Mouse (Mus musculus): ENCODE results near the gene Sema3a. TPM values are rescaled to one million over a fixed set of nuclear protein-coding genes. Genes with fewer than 3 reads are reported as not detected.
"Not testable (repeated sequence)": the region's sequence is repeated elsewhere in the genome, so short reads cannot be mapped to it uniquely, and the experiment has no call there.

The Sema3a gene
- total RNA-seq, 2 experiments from 2014 or later = 21.0 to 31.1 TPM

DNA sequence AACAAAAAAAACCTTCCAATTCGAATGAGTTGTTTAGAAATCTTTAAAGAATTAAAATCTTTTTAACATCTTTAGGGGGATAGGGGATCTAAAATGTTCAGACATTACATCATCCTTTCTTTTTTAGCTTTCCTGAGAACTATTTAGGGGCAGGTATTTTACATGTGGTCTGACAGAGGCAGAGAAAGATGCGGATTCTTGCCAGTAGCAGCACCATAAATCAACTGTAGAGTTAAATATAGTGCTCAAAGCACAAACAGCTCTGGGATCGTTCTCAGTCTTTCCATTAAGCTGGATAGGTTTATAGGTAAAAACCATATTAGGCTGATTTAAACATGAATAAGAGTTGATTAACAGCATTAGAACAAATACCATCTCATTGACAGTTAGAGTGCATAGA, 307.4 kb downstream of the Sema3a start:
- H3K4me3 ChIP-seq = no peak overlapping the region
- TF ChIP-seq CTCF (IDR thresholded peaks at IDR 0.05) = no peak
- DNase-seq (ENCODE audit: extremely low spot score in 1 of 2, low spot score in 2 of 2) = no peak
- intact Hi-C loops (cut with DNase I) = no loop called here
- H3K27ac ChIP-seq = no peak overlapping the region

DNA sequence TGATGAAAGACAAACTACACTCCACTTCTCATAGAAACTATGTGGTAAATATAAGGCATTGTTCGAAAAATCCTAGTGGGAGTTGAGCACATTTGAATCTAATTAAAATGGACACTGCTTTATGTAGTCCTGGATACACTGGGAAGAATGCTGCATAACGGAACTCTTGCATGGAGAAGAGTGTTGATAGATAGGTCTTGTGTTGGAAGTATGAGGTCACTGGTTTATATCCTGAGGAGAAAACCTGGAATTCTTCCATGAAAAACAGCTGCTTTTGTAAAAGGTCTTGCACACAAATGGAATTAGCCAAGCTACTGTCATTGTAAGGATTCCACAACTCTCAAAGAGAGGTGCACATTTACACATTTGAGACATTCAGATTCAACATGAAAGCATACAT, 308.1 kb downstream of the Sema3a start:
- no peak overlapping the region for H3K4me3 ChIP-seq
- intact Hi-C loops (cut with DNase I) = no loop called here
- TF ChIP-seq CTCF (IDR thresholded peaks at IDR 0.05) = no peak

DNA sequence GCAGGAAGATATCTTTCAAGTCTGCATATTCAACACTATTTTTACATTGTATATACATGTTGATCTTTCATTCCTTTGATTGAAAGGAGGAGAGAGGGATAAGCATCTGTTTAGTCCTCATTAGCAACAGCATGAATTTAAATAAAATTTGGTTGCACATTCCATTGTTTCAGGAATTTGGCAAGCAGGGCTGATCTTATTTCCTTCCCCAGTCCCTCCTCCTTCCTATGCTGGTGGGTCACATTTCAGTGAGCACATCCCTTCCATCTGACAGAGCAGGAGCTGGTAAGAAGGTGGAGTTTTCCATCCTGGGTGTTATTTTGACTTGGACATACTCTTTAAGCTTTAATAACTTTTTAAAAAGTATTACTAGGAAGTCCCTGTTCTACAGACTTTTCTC, 315.9 kb downstream of the Sema3a start:
- H3K27ac ChIP-seq = no peak overlapping the region
- no peak overlapping the region for H3K4me3 ChIP-seq
- intact Hi-C loops (cut with DNase I) = no loop called here
- TF ChIP-seq CTCF (IDR thresholded peaks at IDR 0.05) = no peak
- DNase-seq (ENCODE audit: extremely low spot score in 1 of 2, low spot score in 2 of 2) = no peak

More for the DNA sequence above, 308.1 kb downstream of the Sema3a start:
- DNase-seq (ENCODE audit: extremely low spot score in 1 of 2, low spot score in 2 of 2) = no peak
- no peak overlapping the region for H3K27ac ChIP-seq

DNA sequence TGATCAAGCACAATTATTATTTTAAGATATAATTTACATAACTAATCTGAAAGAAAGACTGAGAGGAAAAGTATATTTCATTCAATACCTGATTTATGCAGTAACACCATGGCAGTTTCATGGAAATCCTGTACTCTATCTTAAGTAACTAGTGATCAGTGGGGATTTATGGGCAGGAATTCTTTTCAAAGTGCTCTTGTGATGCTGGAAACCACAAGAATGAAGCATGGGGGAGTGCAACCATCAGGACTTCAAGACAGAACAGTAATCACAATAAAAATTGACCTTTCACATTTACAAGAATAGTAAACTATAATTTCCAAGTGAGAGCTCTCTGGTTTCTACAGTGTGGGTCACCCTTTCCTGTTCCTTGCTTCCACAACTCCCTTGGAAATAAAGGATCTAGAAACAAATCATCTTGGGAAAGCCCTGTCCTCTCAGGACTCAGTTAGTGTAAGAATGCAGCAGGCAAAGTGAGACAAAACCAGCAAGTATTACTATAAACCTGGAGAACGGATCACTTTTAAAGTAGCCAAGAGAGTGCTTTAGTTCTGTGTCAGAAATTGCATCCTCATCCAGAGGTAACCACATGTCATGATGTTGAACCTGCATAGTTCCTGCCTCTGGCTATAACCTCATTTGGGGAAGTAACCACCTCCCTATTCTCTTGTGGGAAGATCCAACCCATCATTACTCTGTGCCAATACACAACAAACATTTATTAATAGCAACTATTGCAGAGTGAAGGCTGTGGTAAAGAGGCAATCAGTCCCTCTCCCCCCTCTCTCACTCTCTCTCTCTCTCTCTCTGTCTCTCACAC, 335.2 kb downstream of the Sema3a start:
- intact Hi-C loops (cut with DNase I) = loop anchor here (10.0 kb wide), 1 partner anchor 296 kb away; no protein-coding TSS in a partner anchor
- Histone ChIP-seq H3K27ac (no peak overlapping the region), H3K4me3 (no peak overlapping the region)
- DNase-seq (ENCODE audit: extremely low spot score in 1 of 2, low spot score in 2 of 2) = no peak
- TF ChIP-seq CTCF (IDR thresholded peaks at IDR 0.05) = no peak

DNA sequence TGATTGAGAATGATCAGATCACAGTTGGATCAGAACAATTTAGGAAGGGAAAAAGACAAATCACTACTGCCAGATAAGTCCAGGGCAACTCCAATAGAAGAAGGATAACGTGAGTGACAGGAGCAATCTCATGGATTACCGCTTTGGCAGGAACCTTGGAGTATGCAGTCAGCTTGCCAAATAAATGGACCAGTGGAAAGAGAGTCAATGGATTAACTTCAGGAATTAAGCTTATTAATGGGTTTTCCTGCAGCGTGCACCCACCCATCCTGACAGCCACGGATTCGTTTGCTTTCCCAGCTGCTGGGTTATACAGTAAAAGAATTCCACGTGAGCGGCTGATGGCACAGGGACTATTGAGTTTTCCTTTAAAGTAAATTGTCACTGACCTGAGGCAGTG, 343.6 kb downstream of the Sema3a start:
- intact Hi-C loops (cut with DNase I) = loop anchor here (10.0 kb wide), 1 partner anchor 304 kb away; no protein-coding TSS in a partner anchor

DNA sequence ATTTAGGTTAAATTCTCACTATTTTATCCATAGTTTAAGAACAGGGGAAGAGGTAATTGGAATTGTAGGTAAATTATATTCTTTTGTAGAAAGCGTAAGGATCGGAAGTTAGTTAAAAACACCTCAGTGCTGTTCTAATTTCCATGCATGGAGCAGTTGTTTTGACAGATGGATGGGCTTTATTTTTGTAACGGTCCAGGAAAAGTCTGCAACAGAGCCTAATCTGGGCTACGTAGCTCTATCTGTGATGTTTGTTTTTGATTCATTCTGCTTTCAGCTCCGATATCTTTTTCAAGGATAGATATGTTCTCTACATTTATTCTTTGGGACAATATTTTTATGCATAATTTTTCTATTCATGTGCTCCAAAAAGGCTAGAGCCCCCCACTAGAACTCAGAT, 344.2 kb downstream of the Sema3a start:
- intact Hi-C loops (cut with DNase I) = loop anchor here (10.0 kb wide), 1 partner anchor 305 kb away; no protein-coding TSS in a partner anchor
- Histone ChIP-seq H3K27ac (peak overlapping the region; percentile 12; the same call in 1 of the 2 replicates), H3K4me3 (peak overlapping the region; percentile 0; the same call in 1 of the 2 replicates)
- no peak for TF ChIP-seq CTCF (IDR thresholded peaks at IDR 0.05)
- no peak for DNase-seq (ENCODE audit: extremely low spot score in 1 of 2, low spot score in 2 of 2)

More for the DNA sequence above, 343.6 kb downstream of the Sema3a start:
- Histone ChIP-seq H3K4me3 (peak overlapping the region; percentile 0; the same call in 1 of the 2 replicates), H3K27ac (peak overlapping the region; percentile 12; the same call in 1 of the 2 replicates)
- no peak for TF ChIP-seq CTCF (IDR thresholded peaks at IDR 0.05)
- DNase-seq (ENCODE audit: extremely low spot score in 1 of 2, low spot score in 2 of 2) = no peak

DNA sequence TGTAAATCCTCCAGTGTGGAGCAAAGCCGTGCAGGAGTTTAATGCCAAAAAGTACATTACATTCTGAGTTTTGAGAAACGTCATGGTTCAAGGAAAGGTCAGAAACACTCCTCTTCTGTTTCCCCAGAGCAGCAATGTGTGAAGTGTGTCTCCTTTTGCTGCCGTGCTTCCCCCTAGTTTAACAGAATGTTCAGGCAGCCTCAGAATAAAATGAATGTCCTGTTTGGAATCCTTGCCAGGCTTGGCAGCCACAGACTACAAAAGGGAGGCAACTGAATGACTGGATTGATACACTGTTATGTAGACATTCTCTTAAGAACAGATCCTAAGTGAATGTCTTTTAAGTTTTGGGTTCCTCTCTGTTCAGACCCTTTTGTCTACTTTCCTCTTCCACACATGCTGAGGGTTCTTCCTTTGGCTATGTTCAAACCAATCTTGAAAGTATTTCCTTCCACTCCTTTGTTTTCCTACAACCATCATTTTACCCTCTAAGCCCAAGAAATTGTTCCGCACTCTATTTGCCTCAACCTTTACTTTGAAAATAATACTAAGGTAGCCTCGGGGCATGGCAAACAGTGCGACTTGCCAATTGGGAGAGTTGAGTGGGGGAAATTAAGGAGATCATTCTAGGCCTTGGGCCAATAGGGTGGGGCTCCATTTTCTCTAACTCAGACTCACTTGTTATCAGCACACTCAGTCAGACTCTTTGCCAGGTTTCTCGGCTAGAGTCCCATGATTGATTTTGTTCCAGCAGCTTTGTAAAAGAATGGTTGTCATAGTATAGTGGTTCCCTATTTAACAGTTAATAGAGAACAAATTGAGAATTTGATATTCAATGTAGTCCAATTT, 345.1 kb downstream of the Sema3a start:
- intact Hi-C loops (cut with DNase I) = no loop called here
- peak in 1 of 2 experiments; percentile 20 for DNase-seq (ENCODE audit: extremely low spot score in 1 of 2, low spot score in 2 of 2)
- Histone ChIP-seq H3K27ac (no peak overlapping the region), H3K4me3 (no peak overlapping the region)
- TF ChIP-seq CTCF (IDR thresholded peaks at IDR 0.05) = no peak

DNA sequence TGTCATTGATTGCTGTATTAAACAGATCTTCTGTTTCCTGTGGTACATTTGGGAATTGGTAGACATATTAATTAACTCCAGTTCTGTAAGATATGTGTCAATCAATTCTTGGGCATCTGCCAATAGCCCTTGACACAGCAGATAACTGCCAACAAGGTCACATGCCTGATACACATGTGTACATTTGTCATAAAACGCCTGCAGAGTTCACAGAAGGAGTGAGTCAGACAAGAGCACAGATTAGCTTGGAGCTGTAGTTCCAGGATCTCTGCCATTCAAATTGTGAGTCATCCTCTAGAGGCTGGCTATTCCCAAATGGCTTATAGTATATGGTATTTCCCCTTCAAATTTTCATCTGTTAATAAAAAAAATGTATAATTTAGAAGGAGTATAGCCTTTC, 352.4 kb downstream of the Sema3a start:
- TF ChIP-seq CTCF (IDR thresholded peaks at IDR 0.05) = no peak

DNA sequence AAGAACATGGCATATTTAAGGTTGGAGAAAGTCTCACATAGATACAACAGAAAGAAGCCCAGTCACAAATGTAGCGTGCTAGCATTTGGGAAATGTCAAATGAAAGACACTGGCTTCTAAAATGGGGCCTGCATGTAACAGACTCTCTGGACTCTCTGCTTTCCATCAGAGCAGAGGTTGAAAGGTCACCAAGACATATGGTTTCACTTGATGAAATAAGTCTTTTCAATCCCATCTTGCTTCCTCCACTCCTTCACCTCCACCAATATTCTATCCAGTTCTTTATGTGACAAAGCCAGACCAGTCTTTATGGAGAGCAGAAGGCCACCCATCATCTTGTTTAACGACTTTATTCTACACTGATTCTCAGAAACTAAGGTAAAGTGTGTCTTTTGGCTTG, 363.5 kb downstream of the Sema3a start:
- H3K4me3 ChIP-seq = no peak overlapping the region
- no peak for DNase-seq (ENCODE audit: extremely low spot score in 1 of 2, low spot score in 2 of 2)
- intact Hi-C loops (cut with DNase I) = no loop called here
- TF ChIP-seq CTCF (IDR thresholded peaks at IDR 0.05) = no peak
- no peak overlapping the region for H3K27ac ChIP-seq

More for the DNA sequence above, 352.4 kb downstream of the Sema3a start:
- no peak overlapping the region for H3K27ac ChIP-seq
- no peak for DNase-seq (ENCODE audit: extremely low spot score in 1 of 2, low spot score in 2 of 2)
- intact Hi-C loops (cut with DNase I) = no loop called here
- no peak overlapping the region for H3K4me3 ChIP-seq

DNA sequence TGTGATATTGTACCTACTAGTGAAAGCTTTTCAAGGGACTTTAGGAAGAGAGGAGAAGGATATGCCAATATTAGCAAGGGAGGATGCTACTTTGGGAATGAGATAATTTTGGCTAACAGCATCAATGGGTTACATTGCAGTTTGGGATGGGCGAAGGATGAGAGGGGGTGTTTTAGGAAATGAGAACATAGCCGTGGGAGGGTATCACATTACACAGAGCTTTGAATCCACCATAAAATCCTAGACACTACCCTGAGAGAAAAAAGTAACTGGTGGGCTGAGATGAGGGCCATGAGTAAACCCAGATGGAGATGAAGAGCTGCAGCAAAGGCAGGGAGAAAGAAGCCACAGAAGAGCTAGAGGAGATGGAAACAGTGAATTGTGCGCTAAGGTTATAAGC, 370.8 kb downstream of the Sema3a start:
- H3K4me3 ChIP-seq; H3K27ac ChIP-seq; DNase-seq (ENCODE audit: extremely low spot score in 1 of 2, low spot score in 2 of 2): not testable (repeated sequence)
- intact Hi-C loops (cut with DNase I) = loop anchor here (5.0 kb wide), 1 partner anchor 114 kb away; no protein-coding TSS in a partner anchor

DNA sequence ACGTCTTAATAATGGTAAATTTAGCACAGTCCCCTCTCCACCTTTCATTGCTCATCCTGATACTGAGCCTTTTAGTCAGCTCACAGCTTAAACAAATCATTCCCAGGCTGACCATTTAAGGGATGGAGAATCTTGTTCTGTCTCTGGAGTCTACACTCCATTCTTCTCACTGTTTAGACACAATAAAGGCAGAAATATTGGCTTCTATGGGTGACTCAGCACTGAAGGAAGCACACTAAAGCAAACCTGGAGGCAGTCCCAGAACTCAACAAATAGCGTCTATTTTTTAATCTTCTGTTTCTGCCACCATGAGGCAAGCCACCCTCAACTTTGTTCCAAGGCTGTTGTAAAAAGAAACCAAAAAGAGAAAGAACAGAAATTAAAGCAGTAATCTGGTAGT, 374.6 kb downstream of the Sema3a start:
- TF ChIP-seq CTCF (IDR thresholded peaks at IDR 0.05) = no peak
- H3K27ac ChIP-seq = no peak overlapping the region
- H3K4me3 ChIP-seq = no peak overlapping the region
- intact Hi-C loops (cut with DNase I) = loop anchor here (5.0 kb wide), 1 partner anchor 118 kb away; no protein-coding TSS in a partner anchor
- DNase-seq (ENCODE audit: extremely low spot score in 1 of 2, low spot score in 2 of 2) = peak in 1 of 2 experiments; percentile 15

All from left cerebral cortex, adult 2 months (tissue).